Mouse (Mus musculus): Measurements from ENCODE around the gene Tnfsf8. TPM values are rescaled to one million over a fixed set of nuclear protein-coding genes. Genes with fewer than 3 reads are reported as not detected.

Gene Tnfsf8
- polyA plus RNA-seq (2014; fragmentation: Nextera tagmentation; extraction: Ambion mirVana): not detected in 2 replicates

DNA sequence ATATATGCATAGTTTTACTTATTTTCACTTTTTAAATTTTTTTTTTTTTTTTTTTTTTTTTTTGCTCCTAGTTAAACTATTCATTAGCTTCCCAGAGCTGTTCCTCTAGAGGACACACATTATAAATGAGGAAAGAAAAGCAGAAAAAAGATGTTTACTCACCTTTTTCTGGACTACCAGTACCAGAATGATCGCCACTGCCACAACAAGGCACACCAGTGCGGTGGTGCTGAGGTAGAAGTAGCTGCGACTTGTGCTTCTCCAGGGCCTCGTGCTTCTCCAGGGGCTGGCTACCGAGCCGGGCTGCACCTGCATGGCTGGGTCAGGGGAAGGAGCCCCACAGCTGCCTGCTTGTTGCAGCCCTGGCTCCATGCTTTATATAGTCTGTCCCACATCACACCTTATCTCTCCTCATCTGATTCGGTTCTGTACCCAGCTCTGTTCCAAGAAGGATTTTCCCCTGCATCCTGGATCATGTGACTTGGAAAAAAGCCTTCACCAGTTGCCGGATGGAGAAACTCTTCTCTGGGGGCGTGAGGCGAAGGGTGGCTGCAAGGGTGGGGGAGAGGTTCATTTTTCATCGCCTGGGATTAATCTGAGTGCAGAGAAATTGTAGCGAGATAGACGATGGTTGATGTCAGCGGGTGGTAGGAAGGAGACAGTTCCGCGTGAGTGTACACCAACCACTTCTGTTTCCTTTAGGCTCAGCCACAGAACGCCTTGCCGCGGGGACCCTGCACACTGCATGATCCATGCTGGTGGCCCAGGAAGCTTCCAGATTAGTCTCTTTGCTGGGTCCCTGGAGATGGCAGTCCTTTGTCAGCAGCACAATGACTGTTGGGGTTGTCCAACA, at the start of gene Tnfsf8:
TSS of gene Tnfsf8 (minus strand) at position 660 of the 853 bp plus-strand sequence.
- 72% methylated on average over 19 of the region's 19 CpGs for WGBS
- Histone ChIP-seq H3K36me3 (ENCODE audit: control insufficient read depth, insufficient read depth, low read length) (no peaks in the 10 kb centered on the region), H3K9me3 (ENCODE audit: control insufficient read depth, low read length) (no peaks in the 10 kb centered on the region), H3K4me3 (ENCODE audit: low read depth, low read length) (no peak within 1 kb of the TSS), H3K27me3 (replicated peaks; ENCODE audit: control insufficient read depth, insufficient read depth, low read length) (no peaks in the 10 kb centered on the region), H3K9ac (ENCODE audit: low read depth, low read length) (no peak within 1 kb of the TSS), H3K27ac (ENCODE audit: low read depth, low read length) (no peak within 1 kb of the TSS), H3K4me1 (replicated peaks; ENCODE audit: control insufficient read depth, insufficient read depth, low read length) (no peaks in the 10 kb centered on the region), H3K4me2 (no peak within 1 kb of the TSS)
- DNase-seq (ENCODE audit: low spot score) (no peak), ATAC-seq (replicated peaks; ENCODE audit: low FRiP score) (no peak)

DNA sequence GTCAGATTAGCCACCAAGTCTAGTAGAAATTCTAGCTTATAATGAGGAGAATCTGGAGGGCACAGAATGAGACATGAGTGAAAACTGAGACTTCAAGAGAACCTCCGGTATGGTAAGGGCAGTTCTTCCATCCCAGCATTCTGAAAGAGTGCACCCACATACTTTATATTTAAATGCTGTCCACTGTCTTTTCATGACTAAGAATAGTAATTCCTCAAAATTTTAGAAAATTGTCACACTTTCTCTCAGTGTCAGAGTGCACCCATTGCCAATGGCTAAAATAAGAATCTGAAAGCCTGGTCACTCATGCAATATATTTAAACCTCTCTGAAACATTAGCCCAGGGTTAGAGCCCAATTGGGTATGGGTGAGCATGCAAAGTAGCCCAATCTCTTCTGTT, 47.4 kb upstream of the Tnfsf8 start:
- ATAC-seq (replicated peaks; ENCODE audit: low FRiP score) (no peak), DNase-seq (ENCODE audit: low spot score) (no peak)
- Histone ChIP-seq H3K27ac (ENCODE audit: low read depth, low read length) (no peak overlapping the region), H3K36me3 (ENCODE audit: control insufficient read depth, insufficient read depth, low read length) (no peaks in the 10 kb centered on the region), H3K9ac (ENCODE audit: low read depth, low read length) (no peak overlapping the region), H3K4me1 (replicated peaks; ENCODE audit: control insufficient read depth, insufficient read depth, low read length) (no peaks in the 10 kb centered on the region), H3K27me3 (replicated peaks; ENCODE audit: control insufficient read depth, insufficient read depth, low read length) (no peaks in the 10 kb centered on the region), H3K9me3 (ENCODE audit: control insufficient read depth, low read length) (no peaks in the 10 kb centered on the region), H3K4me2 (no peak overlapping the region), H3K4me3 (ENCODE audit: low read depth, low read length) (no peak overlapping the region)
- 86% methylated on average over 1 of the region's 1 CpGs for WGBS

DNA sequence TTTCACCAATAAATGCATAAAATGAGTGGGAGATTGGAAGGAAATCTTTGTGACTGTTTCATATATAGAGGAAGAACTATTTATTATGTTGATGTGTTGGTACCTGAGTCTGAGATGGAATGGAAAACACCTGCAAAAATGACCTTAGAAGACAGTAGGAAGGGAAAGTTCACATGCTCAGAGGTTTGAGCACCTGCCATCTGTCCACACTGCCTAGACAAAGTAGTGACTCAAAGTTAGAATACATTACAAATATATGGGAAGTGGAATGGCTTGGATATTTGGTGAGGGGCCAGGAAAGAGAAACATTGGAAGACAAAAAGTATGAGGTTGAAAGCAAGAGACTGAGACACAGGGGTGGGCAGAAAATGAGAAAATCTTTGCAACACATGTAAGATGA, 46.3 kb upstream of the Tnfsf8 start:
- H3K27me3 ChIP-seq (replicated peaks; ENCODE audit: control insufficient read depth, insufficient read depth, low read length): no peaks in the 10 kb centered on the region
- H3K4me1 ChIP-seq (replicated peaks; ENCODE audit: control insufficient read depth, insufficient read depth, low read length): no peaks in the 10 kb centered on the region
- DNase-seq (ENCODE audit: low spot score) (no peak), ATAC-seq (replicated peaks; ENCODE audit: low FRiP score) (no peak)
- no peak overlapping the region for H3K4me2 ChIP-seq
- no peaks in the 10 kb centered on the region for H3K36me3 ChIP-seq (ENCODE audit: control insufficient read depth, insufficient read depth, low read length)
- no peak overlapping the region for H3K4me3 ChIP-seq (ENCODE audit: low read depth, low read length)
- H3K9me3 ChIP-seq (ENCODE audit: control insufficient read depth, low read length): no peaks in the 10 kb centered on the region
- no peak overlapping the region for H3K27ac ChIP-seq (ENCODE audit: low read depth, low read length)
- no peak overlapping the region for H3K9ac ChIP-seq (ENCODE audit: low read depth, low read length)

DNA sequence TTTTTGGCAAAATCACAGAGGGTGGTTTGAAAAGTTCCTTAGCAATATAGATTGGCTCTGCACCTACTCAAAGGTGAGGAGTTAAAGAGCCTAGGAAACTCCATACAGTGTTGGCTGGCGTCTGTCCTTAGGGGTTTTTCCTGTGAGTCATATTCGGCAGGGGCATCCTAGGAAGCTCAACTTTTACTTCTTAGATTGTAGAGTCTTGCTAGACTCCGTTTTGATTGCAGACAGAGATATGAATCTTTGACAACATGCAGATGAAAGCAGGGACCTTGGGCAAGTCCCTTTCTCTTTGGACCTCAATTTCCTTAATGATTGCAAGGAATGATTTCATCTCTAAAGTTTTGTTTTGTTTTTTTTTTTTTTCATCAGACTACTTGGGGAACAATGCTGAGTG, 44.9 kb upstream of the Tnfsf8 start:
- H3K9ac ChIP-seq (ENCODE audit: low read depth, low read length): no peak overlapping the region
- no peaks in the 10 kb centered on the region for H3K9me3 ChIP-seq (ENCODE audit: control insufficient read depth, low read length)
- 53% methylated on average over 3 of the region's 3 CpGs for WGBS
- H3K4me1 ChIP-seq (replicated peaks; ENCODE audit: control insufficient read depth, insufficient read depth, low read length): no peaks in the 10 kb centered on the region
- ATAC-seq (replicated peaks; ENCODE audit: low FRiP score) (no peak), DNase-seq (ENCODE audit: low spot score) (no peak)
- H3K4me3 ChIP-seq (ENCODE audit: low read depth, low read length): no peak overlapping the region
- no peaks in the 10 kb centered on the region for H3K36me3 ChIP-seq (ENCODE audit: control insufficient read depth, insufficient read depth, low read length)
- H3K27me3 ChIP-seq (replicated peaks; ENCODE audit: control insufficient read depth, insufficient read depth, low read length): no peaks in the 10 kb centered on the region
- H3K4me2 ChIP-seq: no peak overlapping the region
- H3K27ac ChIP-seq (ENCODE audit: low read depth, low read length): no peak overlapping the region

DNA sequence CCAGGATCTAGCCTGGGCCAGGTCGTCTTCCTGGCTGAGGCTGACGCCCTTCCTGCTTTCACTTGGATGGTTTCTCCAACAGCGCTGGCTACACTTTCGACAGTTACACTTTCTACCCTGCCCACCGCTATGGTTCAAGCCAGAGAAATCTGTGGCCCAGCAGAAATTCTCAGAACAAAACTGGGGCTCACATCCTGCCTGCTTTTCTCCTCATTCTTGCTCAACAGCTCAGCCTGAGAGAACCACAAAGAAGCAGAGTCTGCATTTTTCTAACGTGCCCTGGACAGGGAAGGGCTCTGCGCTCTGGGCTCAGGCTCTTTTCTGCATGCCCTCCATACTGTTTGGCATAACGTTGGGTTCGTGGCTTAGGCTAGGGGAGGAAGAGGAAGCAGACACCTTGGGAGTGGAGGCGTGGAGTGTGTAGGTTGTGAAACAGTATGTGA, 38.0 kb upstream of the Tnfsf8 start:
- DNase-seq (ENCODE audit: low spot score) (no peak), ATAC-seq (replicated peaks; ENCODE audit: low FRiP score) (no peak)
- Histone ChIP-seq H3K4me1 (replicated peaks; ENCODE audit: control insufficient read depth, insufficient read depth, low read length) (no peaks in the 10 kb centered on the region), H3K27ac (ENCODE audit: low read depth, low read length) (no peak overlapping the region), H3K4me3 (ENCODE audit: low read depth, low read length) (no peak overlapping the region), H3K9me3 (ENCODE audit: control insufficient read depth, low read length) (no peaks in the 10 kb centered on the region), H3K4me2 (no peak overlapping the region), H3K36me3 (ENCODE audit: control insufficient read depth, insufficient read depth, low read length) (no peaks in the 10 kb centered on the region), H3K27me3 (replicated peaks; ENCODE audit: control insufficient read depth, insufficient read depth, low read length) (no peaks in the 10 kb centered on the region), H3K9ac (ENCODE audit: low read depth, low read length) (no peak overlapping the region)
- 64% methylated on average over 10 of the region's 10 CpGs for WGBS

DNA sequence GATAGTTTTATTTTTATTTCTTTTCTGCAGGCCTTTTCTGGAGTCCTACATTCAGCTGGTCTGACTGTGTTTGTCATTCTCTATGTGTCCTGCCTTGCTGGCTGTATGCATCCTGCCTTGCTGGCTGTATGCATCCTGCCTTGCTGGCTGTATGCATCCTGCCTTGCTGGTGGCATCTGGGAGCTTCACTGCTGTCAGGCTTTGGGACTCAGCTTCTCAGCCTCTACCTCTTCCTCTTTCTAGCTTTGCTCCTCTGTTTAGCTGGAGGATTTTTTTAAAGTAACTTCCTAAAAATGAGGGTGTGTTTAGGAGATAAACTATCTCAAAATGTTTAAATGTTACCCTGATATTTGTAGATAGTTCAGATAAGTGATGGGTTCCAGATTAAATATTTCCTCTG, 36.0 kb upstream of the Tnfsf8 start:
- Histone ChIP-seq H3K36me3 (ENCODE audit: control insufficient read depth, insufficient read depth, low read length) (no peaks in the 10 kb centered on the region), H3K4me1 (replicated peaks; ENCODE audit: control insufficient read depth, insufficient read depth, low read length) (no peaks in the 10 kb centered on the region), H3K4me3 (ENCODE audit: low read depth, low read length) (no peak overlapping the region), H3K4me2 (no peak overlapping the region), H3K9ac (ENCODE audit: low read depth, low read length) (no peak overlapping the region), H3K27me3 (replicated peaks; ENCODE audit: control insufficient read depth, insufficient read depth, low read length) (no peaks in the 10 kb centered on the region), H3K9me3 (ENCODE audit: control insufficient read depth, low read length) (no peaks in the 10 kb centered on the region), H3K27ac (ENCODE audit: low read depth, low read length) (no peak overlapping the region)
- no peak for DNase-seq (ENCODE audit: low spot score)
- ATAC-seq (replicated peaks; ENCODE audit: low FRiP score): no peak

DNA sequence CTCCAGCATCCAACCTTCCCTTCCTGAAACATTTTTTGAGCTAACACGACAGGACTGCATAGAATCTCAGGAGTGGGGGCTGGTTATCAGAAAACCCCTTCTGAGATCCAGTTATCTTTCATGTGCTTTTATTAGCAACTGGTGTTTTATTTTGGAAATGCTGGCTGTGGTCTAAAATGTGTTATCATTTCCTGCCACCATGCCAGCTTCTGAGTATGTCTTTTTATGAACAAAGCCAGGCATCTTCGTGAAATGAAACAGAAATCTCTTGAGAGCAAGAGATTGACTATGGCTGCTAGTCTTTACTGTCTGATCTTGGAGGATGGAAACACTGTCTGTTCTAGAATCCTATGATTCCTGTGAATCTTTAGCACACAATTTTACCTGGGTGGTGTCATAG, 25.0 kb upstream of the Tnfsf8 start:
- H3K4me2 ChIP-seq: no peak overlapping the region
- DNase-seq (ENCODE audit: low spot score) (no peak), ATAC-seq (replicated peaks; ENCODE audit: low FRiP score) (no peak)
- no peaks in the 10 kb centered on the region for H3K9me3 ChIP-seq (ENCODE audit: control insufficient read depth, low read length)
- H3K4me3 ChIP-seq (ENCODE audit: low read depth, low read length): no peak overlapping the region
- H3K27me3 ChIP-seq (replicated peaks; ENCODE audit: control insufficient read depth, insufficient read depth, low read length): no peaks in the 10 kb centered on the region
- no peaks in the 10 kb centered on the region for H3K36me3 ChIP-seq (ENCODE audit: control insufficient read depth, insufficient read depth, low read length)
- H3K4me1 ChIP-seq (replicated peaks; ENCODE audit: control insufficient read depth, insufficient read depth, low read length): no peaks in the 10 kb centered on the region
- H3K9ac ChIP-seq (ENCODE audit: low read depth, low read length): no peak overlapping the region
- WGBS: 36% methylated on average over 2 of the region's 2 CpGs
- H3K27ac ChIP-seq (ENCODE audit: low read depth, low read length): no peak overlapping the region

DNA sequence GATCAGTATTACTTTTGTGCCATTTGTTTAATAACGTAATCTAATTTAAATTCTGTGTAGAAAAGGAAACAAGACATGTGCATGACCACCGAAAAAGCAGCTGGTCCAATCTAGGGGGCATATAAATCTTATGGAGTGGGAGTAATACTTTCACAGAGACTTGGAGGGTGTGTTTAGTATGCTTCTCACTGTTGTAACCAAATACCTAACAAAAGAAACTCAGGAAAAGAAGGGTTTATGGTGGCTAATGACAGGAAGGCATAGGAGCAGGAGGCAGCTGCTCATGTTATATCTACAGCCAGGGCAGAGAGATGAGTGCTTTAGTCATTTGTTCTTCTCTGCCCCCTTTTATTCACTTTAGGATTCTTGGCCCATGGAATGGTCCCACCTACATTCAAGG, 15.6 kb upstream of the Tnfsf8 start:
- no peaks in the 10 kb centered on the region for H3K36me3 ChIP-seq (ENCODE audit: control insufficient read depth, insufficient read depth, low read length)
- no peaks in the 10 kb centered on the region for H3K9me3 ChIP-seq (ENCODE audit: control insufficient read depth, low read length)
- H3K27me3 ChIP-seq (replicated peaks; ENCODE audit: control insufficient read depth, insufficient read depth, low read length): no peaks in the 10 kb centered on the region
- H3K4me3 ChIP-seq (ENCODE audit: low read depth, low read length): no peak overlapping the region
- WGBS: 75% methylated on average over 2 of the region's 2 CpGs
- no peak overlapping the region for H3K27ac ChIP-seq (ENCODE audit: low read depth, low read length)
- no peak for ATAC-seq (replicated peaks; ENCODE audit: low FRiP score)
- H3K4me2 ChIP-seq: no peak overlapping the region
- no peak for DNase-seq (ENCODE audit: low spot score)
- H3K9ac ChIP-seq (ENCODE audit: low read depth, low read length): no peak overlapping the region
- no peaks in the 10 kb centered on the region for H3K4me1 ChIP-seq (replicated peaks; ENCODE audit: control insufficient read depth, insufficient read depth, low read length)

DNA sequence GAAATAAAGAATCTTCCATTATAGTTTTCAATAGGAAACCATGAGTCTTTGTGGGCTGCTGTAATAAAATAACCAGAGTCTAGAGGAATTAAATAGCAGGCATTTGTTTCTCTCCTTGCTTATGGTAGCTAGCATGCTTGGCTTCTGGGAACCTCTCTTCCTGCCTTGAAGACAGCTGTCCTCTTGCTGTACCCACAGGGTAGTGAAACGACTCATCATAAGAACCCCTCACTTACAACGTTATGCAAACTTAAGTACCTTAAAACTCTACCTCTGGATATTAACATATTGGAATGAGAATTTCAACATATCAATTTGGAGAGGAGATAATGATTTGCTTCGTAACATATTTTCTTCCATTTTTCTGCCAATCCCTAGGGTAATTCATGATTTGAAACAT, 14.3 kb upstream of the Tnfsf8 start:
- Histone ChIP-seq H3K27me3 (replicated peaks; ENCODE audit: control insufficient read depth, insufficient read depth, low read length) (no peaks in the 10 kb centered on the region), H3K4me2 (no peak overlapping the region), H3K9me3 (ENCODE audit: control insufficient read depth, low read length) (no peaks in the 10 kb centered on the region), H3K4me3 (ENCODE audit: low read depth, low read length) (no peak overlapping the region), H3K36me3 (ENCODE audit: control insufficient read depth, insufficient read depth, low read length) (no peaks in the 10 kb centered on the region), H3K9ac (ENCODE audit: low read depth, low read length) (no peak overlapping the region), H3K27ac (ENCODE audit: low read depth, low read length) (no peak overlapping the region), H3K4me1 (replicated peaks; ENCODE audit: control insufficient read depth, insufficient read depth, low read length) (no peaks in the 10 kb centered on the region)
- 79% methylated on average over 3 of the region's 3 CpGs for WGBS
- no peak for ATAC-seq (replicated peaks; ENCODE audit: low FRiP score)
- DNase-seq (ENCODE audit: low spot score): no peak

All from liver, embryonic 11.5 days (tissue).